Mouse (Mus musculus): ENCODE results near the gene Vmn1r76. TPM values are rescaled to one million over a fixed set of nuclear protein-coding genes. Genes with fewer than 3 reads are reported as not detected.

Gene Vmn1r76
- polyA plus RNA-seq (2015; fragmentation: Nextera tagmentation; extraction: Ambion mirVana) = not detected in 2 replicates

DNA sequence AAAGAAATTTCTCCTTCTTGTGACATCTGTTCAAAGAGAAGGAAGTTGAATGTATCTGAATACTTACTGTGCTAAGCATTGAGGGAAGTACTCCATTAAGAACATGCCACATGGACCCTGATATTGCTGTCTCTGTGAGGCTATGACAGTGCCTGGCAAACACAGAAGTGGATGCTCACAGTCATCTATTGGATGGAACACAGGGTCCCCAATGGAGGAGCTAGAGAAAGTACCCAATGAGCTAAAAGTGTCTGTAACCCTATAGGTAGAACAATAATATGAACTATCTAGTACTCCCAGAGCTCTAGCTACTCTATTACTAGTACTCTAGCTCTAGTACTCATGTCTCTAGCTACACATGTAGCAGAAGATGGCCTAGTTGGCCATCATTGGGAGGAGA, at the start of gene Vmn1r76:
Vmn1r76 (minus strand) TSS at position 101 of the 400 bp plus-strand sequence.
- no peak for ATAC-seq (ENCODE audit: insufficient number of reproducible peaks, low FRiP score, low TSS enrichment, low read depth)
- H3K4me2 ChIP-seq = no peak within 1 kb of the TSS
- no peak within 1 kb of the TSS for H3K4me3 ChIP-seq
- no peaks in the 10 kb centered on the region for H3K4me1 ChIP-seq
- 0 out of 2 replicates have a peak, but pooled peaks cover 9% of the 10 kb centered on the region for H3K9me3 ChIP-seq
- H3K27ac ChIP-seq = no peak within 1 kb of the TSS
- no peak within 1 kb of the TSS for H3K9ac ChIP-seq
- no peaks in the 10 kb centered on the region for H3K27me3 ChIP-seq
- H3K36me3 ChIP-seq = no peaks in the 10 kb centered on the region

GRCm38 (mm10) chr7:11972611-11973010, 34.6 kb upstream of the Vmn1r76 start:
- Histone ChIP-seq H3K4me3 (no peak overlapping the region), H3K9ac (no peak overlapping the region)

GRCm38 (mm10) chr7:11947991-11948390, 10.0 kb upstream of the Vmn1r76 start:
- 0 out of 2 replicates have a peak, but pooled peaks cover 4% of the 10 kb centered on the region for H3K9me3 ChIP-seq
- whole genome bisulfite sequencing = 77% methylated on average over 3 of the region's 3 CpGs
- ATAC-seq (ENCODE audit: insufficient number of reproducible peaks, low FRiP score, low TSS enrichment, low read depth) = no peak

More at GRCm38 (mm10) chr7:11972611-11973010, 34.6 kb upstream of the Vmn1r76 start:
- H3K9me3 ChIP-seq = peaks cover 7% of the 10 kb centered on the region; the same call in 1 of the 2 replicates
- no peak overlapping the region for H3K27ac ChIP-seq
- H3K4me2 ChIP-seq = no peak overlapping the region
- no peaks in the 10 kb centered on the region for H3K4me1 ChIP-seq
- no peak for ATAC-seq (ENCODE audit: insufficient number of reproducible peaks, low FRiP score, low TSS enrichment, low read depth)
- H3K27me3 ChIP-seq = no peaks in the 10 kb centered on the region
- no peaks in the 10 kb centered on the region for H3K36me3 ChIP-seq

GRCm38 (mm10) chr7:11874330-11874729, 63.7 kb downstream of the Vmn1r76 start, which contains the start of gene Vmn1r75:
Gene Vmn1r75 (plus strand): TSS chr7:11874630.
- Histone ChIP-seq H3K27ac (no peak within 1 kb of the TSS), H3K4me2 (no peak within 1 kb of the TSS), H3K4me3 (no peak within 1 kb of the TSS), H3K4me1 (no peaks in the 10 kb centered on the region), H3K36me3 (no peaks in the 10 kb centered on the region), H3K9me3 (no peaks in the 10 kb centered on the region), H3K9ac (no peak within 1 kb of the TSS), H3K27me3 (no peaks in the 10 kb centered on the region)
- no peak for ATAC-seq (ENCODE audit: insufficient number of reproducible peaks, low FRiP score, low TSS enrichment, low read depth)

More at GRCm38 (mm10) chr7:11947991-11948390, 10.0 kb upstream of the Vmn1r76 start:
- Histone ChIP-seq H3K27ac (no peak overlapping the region), H3K4me2 (no peak overlapping the region), H3K4me3 (no peak overlapping the region), H3K27me3 (no peaks in the 10 kb centered on the region), H3K4me1 (no peaks in the 10 kb centered on the region), H3K36me3 (no peaks in the 10 kb centered on the region), H3K9ac (no peak overlapping the region)

Other genes with a start within 250 kb of the Vmn1r76 start
- gene Vmn1r73, start 207.9 kb downstream of the Vmn1r76 start, polyA plus RNA-seq (2015; fragmentation: Nextera tagmentation; extraction: Ambion mirVana) = not detected in 2 replicates
- not detected in 2 replicates for gene Vmn1r74, start 104.2 kb downstream of the Vmn1r76 start, polyA plus RNA-seq (2015; fragmentation: Nextera tagmentation; extraction: Ambion mirVana)
- not detected in 2 replicates for gene Vmn1r75, start 63.6 kb downstream of the Vmn1r76 start, polyA plus RNA-seq (2015; fragmentation: Nextera tagmentation; extraction: Ambion mirVana)
- gene Vmn1r77, start 98.5 kb upstream of the Vmn1r76 start, polyA plus RNA-seq (2015; fragmentation: Nextera tagmentation; extraction: Ambion mirVana) = not detected in 2 replicates
- gene Vmn1r78, start 212.0 kb upstream of the Vmn1r76 start, polyA plus RNA-seq (2015; fragmentation: Nextera tagmentation; extraction: Ambion mirVana) = not detected in 2 replicates
- not detected in 2 replicates for gene Vmn1r79, start 233.1 kb upstream of the Vmn1r76 start, polyA plus RNA-seq (2015; fragmentation: Nextera tagmentation; extraction: Ambion mirVana)